Mouse (Mus musculus): ENCODE results near the gene Acacb. TPM values are rescaled to one million over a fixed set of nuclear protein-coding genes. Genes with fewer than 3 reads are reported as not detected.
A peak's percentile ranks its signal among the peaks of the same experiment; 100 is the strongest.

Acacb gene
- total RNA-seq, 2 experiments from 2014 or later = 4.4 to 5.3 TPM

DNA sequence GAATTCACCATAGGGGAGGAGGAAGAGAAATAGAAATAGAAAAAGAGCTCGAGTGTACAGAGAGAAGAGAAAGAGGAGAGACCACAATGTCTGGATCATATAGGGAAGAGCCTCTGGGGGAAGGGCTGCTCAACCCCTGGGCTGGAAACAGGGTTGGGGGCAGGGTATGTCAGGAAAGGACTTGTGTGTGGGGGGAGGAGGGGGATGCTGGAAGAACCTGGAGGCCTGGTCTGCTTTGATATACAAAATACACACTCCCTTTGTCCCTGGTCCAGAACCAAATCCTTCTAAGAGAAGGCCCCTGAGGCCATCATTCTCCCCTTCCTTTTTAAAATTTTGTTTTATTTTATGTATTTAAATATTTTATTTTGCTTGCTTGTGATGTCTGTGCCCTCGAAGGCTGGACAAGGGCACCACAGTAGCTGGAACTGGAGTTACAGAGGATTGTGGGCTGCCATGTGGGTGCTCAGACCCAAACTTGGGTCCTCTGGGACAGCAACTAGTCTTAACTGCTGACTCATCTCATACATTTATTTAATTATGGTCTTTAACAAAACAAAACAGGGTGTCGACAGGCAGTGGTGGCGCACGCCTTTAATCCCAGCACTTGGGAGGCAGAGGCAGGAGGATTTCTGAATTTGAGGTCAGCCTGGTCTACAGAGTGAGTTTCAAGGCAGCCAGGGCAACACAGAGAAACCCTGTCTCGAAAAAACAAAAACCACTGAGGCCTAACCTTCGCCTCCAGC, 19.7 kb upstream of the Acacb start:
- DNase-seq (ENCODE audit: extremely low spot score in 1 of 2, low spot score in 2 of 2) = no peak
- Histone ChIP-seq H3K27ac (no peak overlapping the region), H3K4me3 (no peak overlapping the region)
- intact Hi-C loops (cut with DNase I) = loop anchor here (5.0 kb wide), 1 partner anchor 34 kb away; the partner anchor contains the start of gene Svop
- TF ChIP-seq CTCF (IDR thresholded peaks at IDR 0.05) = no peak

GRCm38 (mm10) chr5:114127374-114128349, 18.7 kb upstream of the Acacb start, which contains the start of gene Alkbh2:
Gene Alkbh2 (minus strand): TSS chr5:114128218.
- intact Hi-C loops (cut with DNase I) = loop anchor here (5.0 kb wide), 1 partner anchor 35 kb away; the partner anchor contains the start of gene Svop

GRCm38 (mm10) chr5:114129550-114130210, 16.7 kb upstream of the Acacb start:
- TF ChIP-seq CTCF (IDR thresholded peaks at IDR 0.05) = no peak
- intact Hi-C loops (cut with DNase I) = loop anchor here (5.0 kb wide), 2 partner anchors 37 to 77 kb away; partner anchors contain the start of gene Svop
- Histone ChIP-seq H3K27ac (no peak overlapping the region), H3K4me3 (no peak overlapping the region)
- no peak for DNase-seq (ENCODE audit: extremely low spot score in 1 of 2, low spot score in 2 of 2)

More at GRCm38 (mm10) chr5:114127374-114128349, 18.7 kb upstream of the Acacb start, which contains the start of gene Alkbh2:
- peak within 1 kb of the TSS; percentile 86 for H3K4me3 ChIP-seq
- TF ChIP-seq CTCF (IDR thresholded peaks at IDR 0.05) = peak; percentile 100
- peak within 1 kb of the TSS; percentile 81 for H3K27ac ChIP-seq
- peak; percentile 69 to 84 for DNase-seq (ENCODE audit: extremely low spot score in 1 of 2, low spot score in 2 of 2)

- no peak for TF ChIP-seq CTCF (IDR thresholded peaks at IDR 0.05)
- H3K4me3 ChIP-seq = peak within 1 kb of the TSS; percentile 76
- intact Hi-C loops (cut with DNase I) = loop anchor here (5.0 kb wide), 1 partner anchor 78 kb away; no protein-coding TSS in a partner anchor
- peak within 1 kb of the TSS; percentile 1; the same call in 1 of the 2 replicates for H3K27ac ChIP-seq
- peak in 1 of 2 experiments; percentile 34 for DNase-seq (ENCODE audit: extremely low spot score in 1 of 2, low spot score in 2 of 2)
These were observed 16.1 kb upstream of the Acacb start, which contains the start of gene Ung for GRCm38 (mm10) chr5:114130211-114130605. Gene Ung (plus strand): TSS chr5:114130386.

GRCm38 (mm10) chr5:114130698-114131520, 15.4 kb upstream of the Acacb start:
- Histone ChIP-seq H3K4me3 (peak overlapping the region; percentile 76), H3K27ac (peak overlapping the region; percentile 1; the same call in 1 of the 2 replicates)
- TF ChIP-seq CTCF (IDR thresholded peaks at IDR 0.05) = no peak
- peak; percentile 89 to 93 for DNase-seq (ENCODE audit: extremely low spot score in 1 of 2, low spot score in 2 of 2)
- intact Hi-C loops (cut with DNase I) = loop anchor here (5.0 kb wide), 1 partner anchor 79 kb away; no protein-coding TSS in a partner anchor

DNA sequence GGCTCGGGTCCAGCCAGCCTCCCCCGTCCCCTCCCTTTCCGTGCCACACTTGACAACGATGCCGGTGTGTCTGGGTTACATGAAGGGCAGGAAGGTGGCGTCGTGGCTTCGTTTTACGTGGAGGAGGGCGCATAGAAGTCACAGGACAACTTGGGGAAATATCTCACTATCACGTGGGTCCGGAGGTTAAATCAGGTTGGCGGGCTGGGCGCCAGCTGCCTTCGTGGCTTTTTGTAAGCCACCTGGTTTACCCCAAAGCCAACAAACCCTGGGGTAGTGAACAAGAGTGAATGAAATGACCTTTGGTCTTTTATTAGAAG, 14.9 kb upstream of the Acacb start:
- intact Hi-C loops (cut with DNase I) = loop anchor here (5.0 kb wide), 1 partner anchor 79 kb away; no protein-coding TSS in a partner anchor
- peak overlapping the region; percentile 1; the same call in 1 of the 2 replicates for H3K27ac ChIP-seq
- peak overlapping the region; percentile 76 for H3K4me3 ChIP-seq
- DNase-seq (ENCODE audit: extremely low spot score in 1 of 2, low spot score in 2 of 2) = no peak
- no peak for TF ChIP-seq CTCF (IDR thresholded peaks at IDR 0.05)

DNA sequence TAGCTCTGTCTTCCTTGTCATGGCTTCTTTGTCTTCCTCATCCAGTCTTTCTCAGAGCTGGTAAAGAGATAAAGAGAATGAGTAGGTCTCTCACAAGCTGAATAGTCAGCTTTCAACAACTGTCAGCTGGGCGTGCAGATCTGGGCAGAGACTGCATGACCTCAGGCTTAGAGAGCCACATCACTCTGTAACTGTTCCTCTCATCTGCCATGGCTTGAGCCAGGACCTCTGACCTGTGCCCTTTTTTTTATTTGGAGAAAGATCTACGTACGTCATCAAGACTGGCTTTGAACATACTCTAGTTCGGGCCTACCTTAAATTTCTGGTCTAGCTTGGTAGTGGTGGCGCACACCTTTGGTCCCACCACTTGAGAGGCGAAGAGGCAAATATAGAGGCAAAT, 13.5 kb upstream of the Acacb start:
- intact Hi-C loops (cut with DNase I) = loop anchor here (5.0 kb wide), 1 partner anchor 81 kb away; no protein-coding TSS in a partner anchor
- DNase-seq (ENCODE audit: extremely low spot score in 1 of 2, low spot score in 2 of 2) = no peak

DNA sequence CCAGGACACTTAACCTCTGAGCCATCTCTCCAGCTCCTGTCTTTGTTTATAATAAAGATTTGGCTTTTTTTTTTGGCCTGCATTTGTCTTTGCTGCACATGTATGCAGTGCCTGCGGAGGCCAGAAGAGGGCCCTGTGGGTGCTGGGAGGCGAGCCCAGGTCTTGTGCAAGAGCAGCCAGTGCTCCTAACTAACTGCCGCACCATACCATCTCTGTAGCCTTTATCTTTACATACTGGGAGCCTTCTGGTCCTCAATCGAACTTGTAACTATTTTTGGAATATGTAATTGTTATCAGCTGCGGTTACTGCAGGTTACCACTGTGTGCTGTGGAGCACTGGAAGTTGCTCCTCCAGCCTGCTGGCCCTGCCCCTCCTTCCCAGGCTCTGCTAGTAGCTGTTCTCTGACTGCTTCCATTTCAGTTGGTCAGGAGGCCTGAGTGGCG, 12.2 kb upstream of the Acacb start:
- no peak overlapping the region for H3K4me3 ChIP-seq
- intact Hi-C loops (cut with DNase I) = loop anchor here (2.0 to 5.0 kb wide), 2 partner anchors 82 to 173 kb away; no protein-coding TSS in a partner anchor
- TF ChIP-seq CTCF (IDR thresholded peaks at IDR 0.05) = peak; percentile 68
- no peak for DNase-seq (ENCODE audit: extremely low spot score in 1 of 2, low spot score in 2 of 2)
- no peak overlapping the region for H3K27ac ChIP-seq

More for the DNA sequence above, 13.5 kb upstream of the Acacb start:
- Histone ChIP-seq H3K4me3 (no peak overlapping the region), H3K27ac (no peak overlapping the region)
- no peak for TF ChIP-seq CTCF (IDR thresholded peaks at IDR 0.05)

DNA sequence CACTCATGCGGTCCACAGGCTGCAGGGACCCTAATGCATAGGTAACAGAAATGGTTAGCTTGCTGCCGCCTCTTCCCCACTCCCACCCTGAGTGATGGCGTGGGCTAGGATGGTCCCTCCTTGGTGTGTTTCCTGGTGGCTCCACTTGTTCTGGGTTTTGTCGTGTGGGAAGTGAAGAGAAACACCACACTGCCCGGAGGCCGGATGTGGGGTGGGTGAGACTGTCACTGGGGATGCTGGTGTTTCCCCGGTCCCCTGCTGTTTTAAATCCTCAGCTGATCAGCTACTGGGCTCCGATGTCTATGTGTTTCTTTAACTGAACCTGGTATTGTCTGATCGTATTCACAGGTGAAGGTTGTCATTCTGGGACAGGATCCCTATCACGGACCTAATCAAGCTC, 10.8 kb upstream of the Acacb start:
- DNase-seq (ENCODE audit: extremely low spot score in 1 of 2, low spot score in 2 of 2) = no peak
- no peak overlapping the region for H3K4me3 ChIP-seq
- intact Hi-C loops (cut with DNase I) = loop anchor here (2.0 kb wide), 1 partner anchor 171 kb away; no protein-coding TSS in a partner anchor
- H3K27ac ChIP-seq = no peak overlapping the region
- no peak for TF ChIP-seq CTCF (IDR thresholded peaks at IDR 0.05)

All from left cerebral cortex, adult 2 months (tissue).